Mouse (Mus musculus) spleen, postnatal 14 days (tissue): ENCODE data around the gene Btg2.
A peak's percentile ranks its signal among the peaks of the same experiment; 100 is the strongest.

Source experiments
- DNase-seq, 2 experiments: peaks; one replicate each; pipeline ENCODE4 v3.0.0; 2021 to 2022; ENCODE audit warnings: low spot score in 2 of 2

Btg2 gene

DNA sequence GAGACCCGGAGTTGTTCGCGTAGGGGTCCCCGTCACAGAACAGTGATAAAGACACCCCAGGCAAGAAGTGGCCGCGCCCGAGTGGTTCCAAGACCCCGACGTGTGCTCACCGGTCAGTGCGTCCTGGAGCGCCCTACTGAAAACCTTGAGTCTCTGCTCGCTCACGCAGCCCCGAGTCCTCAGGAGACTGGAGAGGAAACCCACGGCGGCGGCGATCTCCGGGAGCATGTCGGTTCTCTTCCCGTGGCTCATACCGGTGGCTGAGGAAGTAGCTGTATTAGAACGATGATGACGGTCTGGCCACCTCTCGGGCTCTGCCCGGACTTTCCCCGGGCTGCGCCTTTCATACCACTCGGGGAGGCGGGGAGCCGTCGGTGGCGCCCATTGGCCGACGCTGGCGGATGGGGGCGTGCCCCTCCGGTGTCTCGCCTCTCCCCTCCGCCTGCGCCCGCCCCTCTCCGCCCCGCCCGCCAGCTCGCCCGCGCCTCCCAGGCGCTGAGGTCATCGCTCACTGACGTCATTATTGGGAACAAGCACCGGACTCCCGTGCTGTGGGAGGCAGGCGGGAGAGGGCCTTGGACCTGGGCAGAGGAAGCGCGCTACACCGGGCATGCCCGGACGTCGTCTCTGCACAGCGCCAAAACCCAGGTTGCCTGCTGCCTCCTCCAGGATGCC, at the start of gene Btg2:
Gene Btg2 (minus strand): TSS at position 319 of the 675 bp plus-strand sequence.
- peak; percentile 97 to 98 for DNase-seq

DNA sequence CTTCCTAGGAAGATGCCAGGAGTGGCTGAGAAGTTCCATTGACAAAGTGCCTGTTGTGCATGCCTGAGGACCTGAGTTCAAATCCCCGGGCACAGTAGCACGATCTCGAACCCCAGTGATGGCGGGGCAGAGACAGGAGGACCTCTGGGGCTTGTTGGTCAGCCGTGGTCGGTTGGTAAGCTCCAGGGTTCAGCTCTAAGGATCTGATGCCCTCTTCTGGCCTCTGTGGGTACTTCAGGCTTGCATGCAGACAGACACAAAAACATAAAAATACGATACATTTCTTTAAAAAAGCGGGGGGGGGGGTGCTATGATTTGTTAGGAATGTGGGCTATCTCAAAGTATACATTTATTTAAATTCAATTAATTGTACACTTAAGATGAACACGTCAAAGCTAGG, 43.3 kb upstream of the Btg2 start:
- DNase-seq = peak in 1 of 2 experiments; percentile 38

DNA sequence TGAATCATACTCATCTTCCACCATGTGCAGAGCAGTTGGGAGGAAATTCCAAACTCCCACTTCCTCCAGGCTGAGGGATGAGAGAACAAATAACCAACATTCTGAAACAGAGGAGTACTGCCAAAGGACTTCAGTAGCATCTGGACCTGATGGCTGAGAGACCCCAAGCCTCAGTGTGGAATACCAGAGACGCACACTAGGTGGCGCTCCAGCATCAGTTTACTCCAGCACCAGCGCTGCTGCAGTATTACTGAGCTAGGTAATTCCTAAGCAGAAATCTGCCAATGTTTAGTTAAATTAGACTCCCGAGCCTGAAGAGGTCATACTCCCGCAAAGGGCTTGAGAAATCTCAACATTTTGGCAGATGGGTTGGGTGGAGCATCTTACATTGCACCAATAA, 41.3 kb upstream of the Btg2 start:
- DNase-seq = peak; percentile 65 to 77

GRCm38 (mm10) chr1:134117110-134117509, 38.2 kb upstream of the Btg2 start:
- DNase-seq = no peak

DNA sequence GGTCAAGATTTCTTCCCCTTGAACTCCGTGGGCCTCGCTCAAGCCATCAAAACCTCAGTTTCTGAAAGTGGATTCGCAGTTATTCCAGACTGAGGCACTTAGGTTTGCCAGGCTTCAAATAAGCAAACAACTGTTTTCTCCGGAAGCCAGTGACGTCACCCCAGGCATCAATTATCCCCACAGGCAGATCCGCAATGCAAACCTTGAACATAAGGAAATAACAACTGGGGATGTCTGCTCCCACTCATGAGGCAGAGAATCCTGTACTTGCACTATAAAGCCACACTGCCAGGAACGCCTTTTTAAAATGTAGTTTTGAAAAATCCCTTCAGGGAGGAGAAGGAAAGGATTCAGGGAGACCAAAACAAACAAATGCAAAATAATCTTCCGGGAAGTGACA, 36.5 kb upstream of the Btg2 start:
- no peak for DNase-seq

GRCm38 (mm10) chr1:134114730-134115129, 35.8 kb upstream of the Btg2 start:
- no peak for DNase-seq

DNA sequence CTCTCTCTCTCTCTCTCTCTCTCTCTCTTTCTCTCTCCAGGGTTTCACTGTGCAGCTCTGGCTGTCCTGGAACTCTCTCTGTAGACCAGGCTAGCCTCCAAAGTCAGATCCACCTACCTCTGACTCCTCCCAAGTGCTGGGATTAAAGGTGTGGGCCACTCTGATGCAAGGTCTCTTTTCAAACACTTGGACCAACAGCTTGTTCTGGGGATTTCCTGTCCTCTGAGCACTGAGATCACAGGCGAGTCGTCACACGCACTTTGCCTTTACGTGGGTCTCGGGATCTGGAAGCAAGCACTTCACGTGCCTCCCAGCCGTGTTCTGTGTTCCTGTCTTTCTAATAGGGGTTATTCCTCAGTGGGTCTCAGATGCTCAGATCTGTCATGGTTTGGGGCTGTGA, 35.1 kb upstream of the Btg2 start:
- no peak for DNase-seq

- DNase-seq = no peak
These were observed 34.6 kb upstream of the Btg2 start for GRCm38 (mm10) chr1:134113560-134113959.

GRCm38 (mm10) chr1:134110979-134111378, 32.1 kb upstream of the Btg2 start, which contains the start of gene Chit1:
Gene Chit1 (plus strand): TSS chr1:134111242.
- no peak for DNase-seq

- no peak for DNase-seq
These were observed 31.5 kb upstream of the Btg2 start for GRCm38 (mm10) chr1:134110449-134110848.

GRCm38 (mm10) chr1:134110015-134110414, 31.1 kb upstream of the Btg2 start:
- DNase-seq = no peak

GRCm38 (mm10) chr1:134107777-134108176, 28.9 kb upstream of the Btg2 start:
- DNase-seq = no peak

GRCm38 (mm10) chr1:134106719-134107118, 27.8 kb upstream of the Btg2 start:
- DNase-seq = peak; percentile 38 to 62

DNA sequence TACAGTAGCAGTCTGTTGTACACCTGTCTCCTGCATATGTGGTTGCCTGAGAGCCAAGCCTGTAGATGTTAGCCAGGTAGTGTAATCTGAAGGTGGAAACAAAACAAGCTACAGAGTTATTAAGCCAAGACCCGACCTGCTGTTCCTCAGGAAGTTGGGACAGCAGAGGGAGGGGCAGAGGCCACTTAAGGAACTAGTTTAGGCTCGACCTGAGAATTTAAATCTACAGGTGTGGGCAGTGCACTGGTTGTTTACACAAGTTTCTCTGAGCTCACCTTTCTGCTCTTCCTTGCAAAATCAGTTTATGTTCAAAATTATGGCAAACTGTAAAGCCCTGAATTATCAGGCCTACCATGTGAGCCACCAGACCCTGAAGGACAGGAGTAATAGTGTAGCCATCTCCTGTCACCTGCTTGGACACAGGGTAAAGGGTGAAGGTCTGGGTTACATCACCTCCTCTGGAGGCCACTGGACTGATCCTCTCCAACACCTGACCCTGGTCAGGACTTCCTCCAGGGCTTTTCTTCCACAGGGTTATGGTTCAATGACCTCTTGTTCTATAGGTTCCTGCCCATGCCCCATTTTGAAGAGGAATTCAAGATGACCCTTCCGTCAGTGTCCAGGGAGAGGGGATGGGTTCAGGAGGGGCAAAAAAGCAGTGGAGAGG, 27.0 kb upstream of the Btg2 start:
- DNase-seq = no peak

DNA sequence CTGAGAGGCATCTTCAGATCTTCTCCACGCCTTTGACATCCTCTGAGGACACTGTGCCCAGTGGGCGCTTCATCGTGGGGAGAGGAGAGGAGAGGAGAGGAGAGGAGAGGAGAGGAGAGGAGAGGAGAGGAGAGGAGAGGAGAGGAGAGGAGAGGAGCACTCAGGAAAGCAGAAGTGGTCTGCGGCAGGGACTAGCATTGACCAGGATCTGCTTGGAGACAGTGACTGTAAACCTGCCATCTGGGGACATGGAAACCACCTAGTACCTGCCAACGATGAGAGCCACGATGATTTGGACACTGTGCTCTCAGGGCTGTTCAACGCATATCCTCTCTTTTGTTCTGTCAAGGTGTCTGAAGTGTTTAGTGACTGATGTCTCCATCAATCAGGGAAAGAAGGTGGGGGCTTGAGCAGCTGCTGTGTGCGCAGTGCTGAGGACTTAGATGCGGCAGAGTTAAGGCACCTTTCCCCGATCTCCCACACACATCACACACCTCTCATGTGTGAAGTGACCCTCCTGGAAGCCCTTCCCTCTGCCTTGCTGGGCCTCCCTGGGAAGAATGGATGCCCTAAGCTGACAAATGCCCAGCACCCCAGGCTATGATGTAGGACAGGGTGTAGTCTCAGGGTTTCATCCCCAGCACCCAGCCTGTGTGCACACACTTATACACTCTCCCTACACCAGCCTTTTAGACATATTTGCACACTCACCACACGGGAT, 26.3 kb upstream of the Btg2 start:
- DNase-seq = no peak

DNA sequence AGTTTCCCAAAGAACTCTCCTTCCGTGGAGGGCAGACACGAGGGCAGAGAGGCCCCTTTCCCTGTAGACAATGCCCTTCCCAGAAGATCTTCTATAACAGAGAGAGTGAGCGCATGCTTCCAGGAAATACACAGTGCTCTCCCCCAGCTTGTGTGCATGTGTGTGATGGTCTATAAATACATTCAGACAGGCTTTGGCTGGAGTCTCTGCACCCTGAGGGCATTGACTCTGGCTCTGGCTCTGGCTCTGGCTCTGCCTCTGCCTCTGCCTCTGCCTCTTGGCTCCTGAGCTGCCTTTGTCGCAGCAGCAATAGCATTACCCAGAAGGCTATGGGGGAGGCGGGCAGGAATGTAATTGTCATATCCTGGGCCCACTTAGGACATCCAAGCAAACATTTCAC, 24.9 kb upstream of the Btg2 start:
- peak in 1 of 2 experiments; percentile 5 for DNase-seq

DNA sequence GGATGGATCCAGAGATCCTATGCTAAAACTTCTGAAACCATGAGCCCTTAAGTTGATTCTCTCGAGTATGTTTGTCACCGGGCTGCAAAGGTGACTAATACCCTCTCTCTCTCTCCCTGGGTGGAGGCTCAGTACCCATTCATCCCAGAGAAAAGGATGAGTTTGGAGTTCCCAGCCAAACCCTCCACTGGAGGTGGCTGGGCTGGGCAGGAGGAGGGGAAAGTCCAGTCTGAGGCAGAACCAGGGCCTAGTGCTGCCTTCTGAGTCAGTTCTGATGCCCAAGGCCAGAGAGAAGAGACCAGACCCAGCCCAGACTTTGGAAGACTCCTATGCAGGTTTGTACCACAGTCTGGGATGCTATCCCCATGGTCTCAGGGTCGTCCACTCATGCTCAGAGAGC, 22.7 kb upstream of the Btg2 start:
- no peak for DNase-seq

GRCm38 (mm10) chr1:134100928-134101327, 22.0 kb upstream of the Btg2 start:
- no peak for DNase-seq

DNA sequence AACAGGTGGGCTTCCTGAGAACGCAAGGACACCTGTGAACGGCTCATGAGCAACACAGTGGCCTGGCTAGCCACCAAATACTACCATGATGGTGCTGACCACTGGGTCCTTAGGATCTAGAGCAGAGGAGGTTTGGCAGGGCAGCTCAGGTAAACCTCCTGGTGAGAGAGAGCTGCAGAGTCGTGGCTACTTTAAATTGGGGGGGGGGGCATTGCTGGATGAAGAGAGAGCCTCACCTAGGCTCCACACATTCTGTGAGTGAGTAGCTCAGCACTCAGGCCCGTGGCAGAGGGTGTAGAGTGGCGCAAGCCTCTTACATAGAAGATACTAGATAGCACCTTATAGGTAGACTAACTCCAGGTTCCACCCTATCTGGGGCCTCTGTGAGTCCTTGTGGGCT, 21.5 kb upstream of the Btg2 start:
- DNase-seq = no peak

DNA sequence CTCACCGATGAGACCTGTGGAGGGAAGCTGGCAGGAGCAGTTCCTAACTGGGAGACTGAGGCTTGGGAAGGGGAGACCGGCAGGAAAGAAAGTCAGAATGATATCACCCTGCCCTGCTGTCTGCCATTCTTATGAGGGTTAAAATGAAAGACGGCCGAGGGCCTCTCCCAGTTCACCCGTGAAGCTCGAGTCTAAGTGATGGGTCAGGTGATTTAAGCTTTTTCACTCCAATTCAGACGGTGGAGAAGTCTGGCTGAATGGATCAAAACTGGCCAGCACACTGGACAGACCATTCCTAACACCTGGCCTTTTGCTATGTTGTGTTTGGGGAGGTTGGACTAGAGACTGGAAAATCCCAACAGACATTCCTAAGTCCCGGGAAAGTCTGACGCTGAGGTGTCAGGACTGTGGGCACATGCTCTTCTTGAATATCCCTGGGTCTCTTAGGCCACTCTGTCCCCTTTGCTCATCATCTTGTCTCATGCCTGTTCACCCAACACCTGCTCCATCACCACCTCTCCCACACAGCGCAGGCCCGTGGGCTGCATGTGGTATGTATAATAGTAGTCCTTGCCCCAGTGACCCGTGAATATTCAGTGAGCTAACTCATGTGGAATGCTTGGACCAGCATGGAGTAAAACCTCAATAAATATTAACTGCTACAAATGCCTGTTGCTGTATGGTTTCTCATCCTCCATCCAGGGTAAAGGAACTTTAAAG, 20.8 kb upstream of the Btg2 start:
- no peak for DNase-seq

- DNase-seq = peak; percentile 51 to 55
These were observed 20.0 kb upstream of the Btg2 start for GRCm38 (mm10) chr1:134098726-134099515.
